ENCODE assay signal across 10 mouse cellular contexts in genomic region chr9:40269880-40270279, GRCm38 (mm10). TPM values are rescaled to one million over a fixed set of nuclear protein-coding genes. Genes with fewer than 3 reads are reported as not detected.
DNase-seq lines count a peak whose midpoint lies in the region; ATAC-seq and TF ChIP-seq lines count a peak whose summit lies in the region.
"Had no signal": no experiment of that assay in that cellular context is flagged by ENCODE, and none has a peak within 500 bp of the region (broad histone marks: within the 10 kb centered on the region; RNA-seq: fewer than 3 reads in every experiment).

No protein-coding gene starts in this region.

- H3K27ac ChIP-seq in layer of hippocampus, adult 2 months = peak overlapping the region; percentile 96
- no peak overlapping the region for H3K27ac ChIP-seq in embryonic facial prominence, embryonic 10.5 days (replicated peaks)
- H3K27ac ChIP-seq in hindbrain, embryonic 13.5 days = peak overlapping the region; percentile 88
- H3K27ac ChIP-seq in midbrain, postnatal 0 days (ENCODE audit: low read depth, low read length) = peak overlapping the region; percentile 88
- H3K27ac ChIP-seq in kidney, adult 2 months (ENCODE audit: insufficient read depth, low read depth, low read length) = no peak overlapping the region

- peaks cover 20% of the 10 kb centered on the region for H3K4me1 ChIP-seq in embryonic facial prominence, embryonic 10.5 days
- peaks cover 51% of the 10 kb centered on the region for H3K4me1 ChIP-seq in hindbrain, embryonic 13.5 days (replicated peaks)
- H3K4me1 ChIP-seq in midbrain, postnatal 0 days (ENCODE audit: insufficient read depth, low read length) = peaks cover 16% of the 10 kb centered on the region; the same call in 1 of the 2 replicates
- no peaks in the 10 kb centered on the region for H3K4me1 ChIP-seq in kidney, adult 2 months (ENCODE audit: control insufficient read depth, insufficient read depth, low read length)

- WGBS in embryonic facial prominence, embryonic 10.5 days = 27% methylated on average over 8 of the region's 8 CpGs
- 21% methylated on average over 8 of the region's 8 CpGs for WGBS in hindbrain, embryonic 13.5 days
- WGBS in midbrain, postnatal 0 days = 9% methylated on average over 8 of the region's 8 CpGs
- 28% methylated on average over 8 of the region's 8 CpGs for whole genome bisulfite sequencing in kidney, adult 2 months

- TF ChIP-seq CTCF in layer of hippocampus, adult 2 months (conservative IDR thresholded peaks at IDR 0.05) = no peak
- TF ChIP-seq CTCF in midbrain, postnatal 0 days (IDR thresholded peaks at IDR 0.05) = no peak
- TF ChIP-seq CTCF in kidney, adult 2 months (conservative IDR thresholded peaks at IDR 0.05; ENCODE audit: insufficient read depth, insufficient read length, low read depth, low read length) = no peak

- peak; percentile 3; the same call in 1 of the 2 replicates for ATAC-seq in hindbrain, embryonic 13.5 days (ENCODE audit: low FRiP score)
- no peak for ATAC-seq in midbrain, postnatal 0 days (ENCODE audit: low FRiP score)

- H3K9me3 ChIP-seq in embryonic facial prominence, embryonic 10.5 days = no peaks in the 10 kb centered on the region
- H3K9me3 ChIP-seq in hindbrain, embryonic 13.5 days = no peaks in the 10 kb centered on the region
- H3K9me3 ChIP-seq in midbrain, postnatal 0 days (ENCODE audit: low read length) = no peaks in the 10 kb centered on the region

- peaks cover 35% of the 10 kb centered on the region for H3K27me3 ChIP-seq in embryonic facial prominence, embryonic 10.5 days (replicated peaks; ENCODE audit: low read depth, poor library complexity, severe bottlenecking)
- H3K27me3 ChIP-seq in hindbrain, embryonic 13.5 days = no peaks in the 10 kb centered on the region
- H3K27me3 ChIP-seq in midbrain, postnatal 0 days (ENCODE audit: insufficient read depth, low read length) = no peaks in the 10 kb centered on the region
- H3K27me3 ChIP-seq in kidney, adult 2 months (replicated peaks; ENCODE audit: control insufficient read depth, insufficient read depth, low read length) = 0 out of 2 replicates have a peak, but pooled peaks cover 2% of the 10 kb centered on the region
- H3K27me3 ChIP-seq: Patski had no signal

- DNase-seq in layer of hippocampus, adult 2 months (ENCODE audit: low spot score in 2 of 2) = no peak
- DNase-seq in layer of hippocampus, postnatal 25 days (ENCODE audit: extremely low spot score in 1 of 2, low spot score in 1 of 2) = no peak
- DNase-seq in embryonic facial prominence, embryonic 10.5 days (ENCODE audit: low spot score) = no peak
- DNase-seq in midbrain, postnatal 0 days (ENCODE audit: low spot score) = peak; percentile 27
- no peak for DNase-seq in left cerebral cortex, adult 11 months (ENCODE audit: low spot score)
- DNase-seq in kidney, adult 8-10 months = no peak
- no peak for DNase-seq in kidney, adult 2 months
- DNase-seq: kidney, adult 9 months had no signal

- H3K4me3 ChIP-seq in layer of hippocampus, adult 2 months = peak overlapping the region; percentile 83
- peak overlapping the region; percentile 55; the same call in 1 of the 2 replicates for H3K4me3 ChIP-seq in embryonic facial prominence, embryonic 10.5 days
- peak overlapping the region; percentile 68 for H3K4me3 ChIP-seq in hindbrain, embryonic 13.5 days
- H3K4me3 ChIP-seq in midbrain, postnatal 0 days (ENCODE audit: low read depth, low read length) = peak overlapping the region; percentile 68
- H3K4me3 ChIP-seq in kidney, adult 2 months (ENCODE audit: insufficient read depth, low read depth, low read length) = no peak overlapping the region

- H3K9ac ChIP-seq in hindbrain, embryonic 13.5 days = peak overlapping the region; percentile 85
- peak overlapping the region; percentile 76 for H3K9ac ChIP-seq in midbrain, postnatal 0 days (replicated peaks; ENCODE audit: low read length, poor library complexity, severe bottlenecking)

- H3K4me2 ChIP-seq in hindbrain, embryonic 13.5 days = peak overlapping the region; percentile 68
- H3K4me2 ChIP-seq in midbrain, postnatal 0 days (ENCODE audit: low read depth, low read length, poor library complexity, severe bottlenecking) = peak overlapping the region; percentile 69

- H3K36me3 ChIP-seq in embryonic facial prominence, embryonic 10.5 days (replicated peaks) = no peaks in the 10 kb centered on the region
- no peaks in the 10 kb centered on the region for H3K36me3 ChIP-seq in hindbrain, embryonic 13.5 days
- H3K36me3 ChIP-seq in midbrain, postnatal 0 days (ENCODE audit: insufficient read depth, low read length) = 0 out of 2 replicates have a peak, but pooled peaks cover 2% of the 10 kb centered on the region
- no peaks in the 10 kb centered on the region for H3K36me3 ChIP-seq in kidney, adult 2 months (ENCODE audit: control insufficient read depth, insufficient read depth, low read length)

- no peak for TF ChIP-seq POLR2A in kidney, adult 2 months (IDR thresholded peaks at IDR 0.05; ENCODE audit: low read depth, low read length)

RNA-seq across cellular contexts. Expression of gene Scn3b, which starts 0.9 kb away (rescaled TPM):
- total RNA-seq in layer of hippocampus, adult 2 months (2021) = 100 to 1,000 TPM; 254 to 266 TPM
- 100 to 1,000 TPM; 248 to 274 TPM for total RNA-seq in layer of hippocampus, postnatal 25 days (2021)
- polyA plus RNA-seq in embryonic facial prominence, embryonic 10.5 days (2016; fragmentation: Nextera tagmentation; extraction: Ambion mirVana) = 2.2 and 2.7 TPM in 2 replicates
- 101 and 111 TPM in 2 replicates for polyA plus RNA-seq in hindbrain, embryonic 13.5 days (2015; fragmentation: Nextera tagmentation; extraction: Ambion mirVana)
- 235 and 257 TPM in 2 replicates for total RNA-seq in midbrain, postnatal 0 days (2014; rRNA removed)
- polyA plus RNA-seq in midbrain, postnatal 0 days (2015; fragmentation: Nextera tagmentation; extraction: Ambion mirVana) = 157 and 158 TPM in 2 replicates
- 0.05 and 0.38 TPM in 2 replicates for polyA plus RNA-seq in kidney, adult 2 months (2012; rRNA removed)

Comparison
In these comparisons a context has a peak if more than half of its experiments do, and no peak if none do; other contexts are left out.
1. H3K27ac ChIP-seq: peak in layer of hippocampus, adult 2 months (single experiment), hindbrain, embryonic 13.5 days (single experiment) and midbrain, postnatal 0 days (single experiment); none in embryonic facial prominence, embryonic 10.5 days (single experiment) and kidney, adult 2 months (single experiment).
2. RNA of gene Scn3b, which starts 0.9 kb away (polyA plus RNA-seq): 157 to 158 TPM in midbrain, postnatal 0 days and 101 to 111 TPM in hindbrain, embryonic 13.5 days; 2.2 to 2.7 TPM in embryonic facial prominence, embryonic 10.5 days and 0.05 to 0.38 TPM in kidney, adult 2 months; every median in the first group is over 10 times any median in the second.